Mouse (Mus musculus) T-helper 2 cell (primary cell): ENCODE results near the gene H2afv.

Source experiments
- in situ Hi-C: fragments of 300-600 bp; cut with MboI, MseI; formaldehyde crosslinking; loops from one replicate; pipeline ENCODE4 v1.15.1; 2025; ENCODE audit warnings: high pct_unique_total_duplicates

Gene H2afv

GRCm38 (mm10) chr11:6444077-6444853 lies at the start of gene H2afv:
Gene H2afv, minus strand, starts transcription at chr11:6444443.
- in situ Hi-C loops: no loop called here

- in situ Hi-C loops: no loop called here
These were observed 45.7 kb upstream of the H2afv start for GRCm38 (mm10) chr11:6489691-6490503.

DNA sequence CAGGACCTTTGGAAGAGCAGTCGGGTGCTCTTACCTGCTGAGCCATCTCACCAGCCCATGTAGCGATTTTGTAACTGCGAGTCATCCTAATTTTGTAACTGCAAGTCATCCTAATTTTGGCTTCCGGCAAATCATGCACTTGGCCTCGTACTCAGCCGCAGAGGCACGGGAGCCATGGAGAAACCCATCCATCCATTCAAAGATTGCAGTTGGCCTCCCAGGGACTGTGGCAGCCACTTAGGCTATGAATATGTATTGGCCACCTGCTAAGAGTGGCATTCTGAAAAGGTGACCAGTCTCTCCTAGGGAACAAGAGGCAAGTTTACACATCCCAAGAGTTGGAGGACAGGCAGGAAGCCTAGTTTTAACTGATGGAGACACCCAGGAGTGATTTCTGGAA lies 45.0 kb upstream of the H2afv start:
- in situ Hi-C loops: no loop called here

- in situ Hi-C loops: no loop called here
These were observed 43.9 kb upstream of the H2afv start for GRCm38 (mm10) chr11:6488041-6488684.

DNA sequence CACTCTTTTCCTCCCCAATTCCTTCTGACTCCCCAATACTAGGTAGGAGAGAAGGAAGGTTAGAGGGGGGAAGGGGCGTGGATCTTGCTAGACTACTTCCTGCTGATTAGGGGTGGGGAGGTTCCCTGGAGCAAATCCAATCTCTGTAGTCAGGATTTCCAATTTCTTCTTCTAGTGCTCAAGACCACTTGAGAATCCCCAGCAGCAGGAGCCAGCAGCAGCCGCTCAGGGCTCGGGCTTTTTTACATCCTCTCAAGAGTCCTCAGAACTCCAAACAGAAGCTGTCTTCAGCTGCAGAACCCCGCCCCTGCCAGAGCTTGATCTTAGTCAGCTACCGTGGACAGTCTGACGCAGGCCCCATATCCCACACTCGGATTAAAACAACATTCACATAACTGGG lies 43.3 kb upstream of the H2afv start:
- in situ Hi-C loops: no loop called here

DNA sequence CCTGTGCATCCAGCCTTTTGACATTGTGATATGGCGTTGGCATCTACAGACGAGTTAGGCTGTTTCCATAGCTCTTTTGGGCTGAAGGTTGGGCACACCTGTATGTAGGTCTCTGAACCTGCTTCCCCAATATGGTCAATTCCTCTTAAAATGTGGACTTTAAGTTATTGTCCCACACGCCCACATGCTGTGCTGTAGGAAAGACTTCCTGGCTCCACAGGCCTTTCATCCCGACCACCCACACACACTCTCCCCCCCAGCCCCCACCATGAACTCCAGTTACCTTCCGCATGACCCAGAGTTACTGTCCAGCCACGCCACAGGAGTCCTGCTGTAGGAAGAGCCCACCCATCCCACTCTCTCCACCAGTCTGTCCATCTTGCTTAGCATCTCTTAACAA lies 42.7 kb upstream of the H2afv start:
- in situ Hi-C loops: no loop called here

- in situ Hi-C loops: no loop called here
These were observed 40.2 kb upstream of the H2afv start for GRCm38 (mm10) chr11:6484244-6484959.

DNA sequence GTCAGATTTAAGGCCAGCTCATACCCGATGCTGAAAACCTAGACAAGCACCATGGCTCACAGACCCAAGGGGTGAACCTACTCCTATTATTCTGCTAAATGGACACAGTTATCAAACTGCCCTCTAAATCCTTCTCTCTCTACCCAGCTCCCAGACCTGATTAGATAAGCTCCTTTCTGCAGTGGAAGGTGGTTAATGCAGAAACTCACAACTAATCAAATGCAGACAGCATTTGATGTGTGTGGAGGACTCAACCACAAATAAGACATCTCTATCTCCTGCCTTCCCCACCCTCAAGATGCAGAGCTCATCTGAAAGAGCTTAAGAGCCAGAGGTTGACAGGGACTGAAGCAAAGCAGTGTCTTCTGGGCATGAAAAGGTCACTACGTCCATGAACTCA lies 38.9 kb upstream of the H2afv start:
- in situ Hi-C loops: no loop called here

DNA sequence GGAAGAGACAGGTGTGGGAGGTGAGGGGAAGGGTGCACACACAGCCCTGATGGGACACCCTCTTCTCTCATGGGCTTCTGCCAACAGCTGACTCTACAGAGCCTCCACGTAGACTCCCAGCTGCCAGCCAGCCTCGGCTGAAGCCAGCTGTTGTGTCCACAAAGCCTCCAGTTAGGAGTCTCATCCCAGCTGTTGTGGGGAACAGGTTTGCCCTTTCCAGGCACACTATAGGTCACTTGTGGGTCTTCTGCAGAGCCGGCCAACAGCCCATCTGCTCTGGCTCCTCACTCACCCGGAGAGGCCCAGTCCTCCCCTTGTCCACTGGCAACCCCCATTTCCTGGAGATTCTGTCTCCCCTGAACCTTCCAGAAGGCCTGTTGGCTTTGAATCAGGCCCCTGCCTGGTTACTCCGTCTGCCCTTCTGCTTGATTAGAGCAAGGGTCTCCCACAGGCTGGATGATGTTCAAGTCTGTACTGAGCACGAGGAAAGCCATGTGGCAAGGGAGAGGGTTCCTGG lies 37.5 kb upstream of the H2afv start:
- in situ Hi-C loops: no loop called here

DNA sequence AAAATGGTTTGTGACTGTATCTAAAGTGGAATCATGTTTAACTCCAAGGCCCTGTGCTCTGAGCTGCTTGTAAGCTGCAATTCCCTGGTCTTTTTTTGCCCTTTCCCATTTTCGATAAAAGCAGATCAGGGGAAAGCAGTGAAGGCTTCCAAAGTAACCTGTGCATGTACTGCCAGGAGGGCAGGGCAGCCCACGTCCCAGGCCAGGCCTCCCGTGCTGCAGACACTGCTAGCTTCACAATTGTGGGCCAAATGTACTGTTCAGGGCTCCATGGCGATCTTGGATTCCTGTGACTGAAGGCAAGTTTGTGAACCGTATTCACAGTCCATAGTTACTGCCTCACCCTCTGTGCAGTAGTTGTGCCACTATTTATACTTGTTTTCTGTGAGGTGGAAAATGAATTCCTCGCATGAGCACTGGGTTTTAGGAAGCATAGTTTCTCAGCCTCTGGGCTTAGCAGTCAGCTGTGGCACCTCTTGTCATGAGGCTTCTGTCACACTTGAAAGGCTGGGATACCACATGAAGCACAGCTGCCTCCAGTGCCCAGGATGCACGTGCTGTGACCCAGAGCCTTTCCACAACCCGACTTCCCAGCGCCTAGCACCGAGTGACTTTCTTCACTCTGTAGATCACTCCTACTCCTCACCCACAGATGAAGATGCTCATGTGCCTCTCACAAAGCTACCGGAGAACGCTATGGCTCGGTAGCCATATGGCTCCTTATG lies 36.6 kb upstream of the H2afv start:
- in situ Hi-C loops: no loop called here

DNA sequence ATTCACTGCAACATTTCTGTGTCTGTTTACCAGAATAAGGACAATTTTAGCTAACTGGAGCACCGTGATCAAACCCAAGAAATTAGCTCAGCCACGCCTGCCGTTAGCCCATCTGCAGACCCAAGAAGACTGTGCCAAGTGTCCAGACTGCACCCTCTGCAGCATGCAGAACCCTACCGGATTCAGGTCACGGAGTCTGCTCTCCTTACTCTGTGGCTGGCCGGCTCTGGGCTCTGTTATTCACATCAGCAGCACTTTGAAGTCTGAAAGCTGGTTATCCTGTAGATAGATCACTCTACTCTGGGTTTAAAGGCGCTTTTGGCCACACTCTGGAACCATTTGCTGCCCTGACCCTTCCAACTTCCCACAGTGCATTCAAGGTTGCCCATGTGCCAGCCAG lies 35.9 kb upstream of the H2afv start:
- in situ Hi-C loops: no loop called here

- in situ Hi-C loops: no loop called here
These were observed 35.0 kb upstream of the H2afv start for GRCm38 (mm10) chr11:6479231-6479630.

DNA sequence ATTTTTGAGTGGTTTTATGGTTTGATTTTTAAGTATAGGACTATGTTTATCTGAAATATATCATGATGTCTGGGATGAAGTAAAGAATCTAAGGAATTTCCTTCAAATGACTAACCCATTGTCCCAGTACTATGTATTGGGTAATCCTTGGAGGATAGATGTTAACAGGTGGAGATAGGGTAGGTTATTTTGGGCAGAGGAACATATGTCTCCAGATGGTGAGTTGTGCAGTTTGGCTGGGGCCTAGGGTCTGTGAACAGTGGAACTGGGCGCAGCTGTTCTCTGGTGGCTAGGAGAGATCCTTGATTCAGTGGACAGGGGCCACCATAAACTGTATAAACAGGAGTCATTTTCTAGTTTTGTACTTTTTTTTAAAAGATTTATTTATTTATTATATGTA lies 33.1 kb upstream of the H2afv start:
- in situ Hi-C loops: no loop called here

DNA sequence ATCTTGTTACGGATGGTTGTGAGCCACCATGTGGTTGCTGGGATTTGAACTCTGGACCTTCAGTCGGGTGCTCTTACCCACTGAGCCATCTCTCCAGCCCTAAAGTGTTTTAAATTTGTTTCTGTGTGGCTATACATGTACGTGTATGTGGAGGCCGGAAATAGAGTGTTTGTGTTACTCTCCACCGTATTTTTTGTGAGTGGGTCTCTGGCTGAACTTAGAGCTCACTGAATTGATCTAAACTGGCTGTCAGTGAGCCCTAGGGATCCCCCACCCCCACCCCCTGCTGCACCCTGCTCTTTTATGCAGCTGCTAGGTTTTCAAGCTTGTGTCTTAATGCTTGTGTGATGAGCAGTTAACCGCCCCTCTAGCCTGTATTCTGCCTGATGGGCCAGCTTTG lies 32.6 kb upstream of the H2afv start:
- in situ Hi-C loops: no loop called here

DNA sequence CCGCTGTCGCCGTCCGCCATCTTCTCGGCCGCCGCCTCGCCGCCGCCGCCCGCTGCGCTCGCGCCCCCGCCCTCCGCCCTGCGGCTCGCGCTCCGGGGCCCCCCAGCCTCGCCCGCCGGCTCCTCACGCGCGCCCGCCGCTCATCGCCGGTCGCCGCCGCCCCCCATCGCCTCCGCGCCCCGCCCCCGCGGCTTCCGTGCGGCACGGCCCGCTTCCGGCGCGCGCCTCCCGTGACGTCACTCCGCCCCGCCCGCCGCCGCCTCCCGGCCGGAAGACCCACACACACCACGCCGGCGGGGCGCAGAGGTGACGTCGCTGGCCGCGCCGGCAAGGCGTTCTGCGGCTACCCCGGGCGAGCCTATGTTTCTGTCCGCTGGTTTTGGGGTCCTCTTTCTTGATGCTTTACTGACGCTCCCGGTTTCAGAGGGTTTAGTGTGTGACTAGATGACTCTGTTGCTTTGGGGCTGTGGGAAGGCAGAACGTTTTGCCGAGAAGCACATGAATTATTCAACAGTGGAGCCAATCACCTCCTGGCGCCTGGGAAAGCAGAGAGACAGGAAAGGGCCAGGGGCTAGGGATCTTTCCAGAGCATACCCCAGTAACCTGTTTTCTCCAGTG lies 31.7 kb upstream of the H2afv start, which contains the start of gene Purb:
TSS of gene Purb (minus strand) at position 51 of the 618 bp plus-strand sequence.
- in situ Hi-C loops: no loop called here

DNA sequence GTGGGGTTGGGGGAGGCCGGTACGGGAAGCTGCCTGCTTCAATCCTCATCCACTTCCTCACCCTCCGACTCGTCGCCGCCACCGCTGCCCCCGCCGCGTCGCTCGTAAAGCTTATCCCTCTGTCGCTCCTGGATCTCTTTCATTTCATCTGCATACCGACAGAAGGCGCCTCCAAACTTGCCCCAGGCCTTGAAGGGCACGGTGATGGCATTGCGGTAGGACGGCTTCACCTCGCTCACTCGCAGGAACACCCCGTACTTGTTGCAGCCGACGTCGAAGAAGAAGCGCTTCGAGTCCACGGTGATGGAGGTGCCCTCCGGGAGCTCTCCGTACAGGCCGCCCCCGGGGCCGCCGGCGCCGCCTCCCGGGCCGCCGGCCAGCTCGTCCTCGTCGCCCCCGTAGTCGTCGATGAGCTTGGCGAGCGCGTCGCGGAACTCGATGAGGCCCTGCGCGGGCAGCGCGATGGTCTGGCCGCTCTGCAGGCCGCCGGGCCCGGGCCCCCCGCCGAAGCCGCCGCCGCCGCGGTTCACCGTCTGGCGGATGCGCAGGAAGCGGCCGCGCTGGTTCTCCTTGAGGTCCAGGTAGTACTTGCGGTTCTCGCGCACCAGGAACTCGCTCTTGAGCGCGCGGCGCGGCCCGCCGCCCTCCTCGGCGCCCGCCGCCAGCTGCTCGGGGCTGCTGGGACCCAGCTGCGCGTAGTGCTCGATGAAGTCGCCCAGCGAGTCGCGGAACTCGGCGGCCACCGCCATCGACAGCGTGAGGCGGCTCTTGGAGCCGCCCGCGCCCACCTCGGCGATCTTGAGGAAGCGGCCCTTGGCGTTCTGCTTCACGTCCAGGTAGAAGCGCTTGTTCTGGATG lies 30.9 kb upstream of the H2afv start:
- in situ Hi-C loops: no loop called here

GRCm38 (mm10) chr11:6474381-6474780 lies 30.1 kb upstream of the H2afv start:
- in situ Hi-C loops: no loop called here

- in situ Hi-C loops: no loop called here
These were observed 27.8 kb upstream of the H2afv start for GRCm38 (mm10) chr11:6472076-6472475.

GRCm38 (mm10) chr11:6471493-6471892 lies 27.2 kb upstream of the H2afv start:
- in situ Hi-C loops: no loop called here
